Mouse (Mus musculus): ENCODE measurements around the gene Abce1.
"Not testable (repeated sequence)": the region's sequence is repeated elsewhere in the genome, so short reads cannot be mapped to it uniquely, and the experiment has no call there.

Gene Abce1

GRCm38 (mm10) chr8:79711064-79711961 is at the start of gene Abce1, which contains the start of gene Anapc10:
Gene Abce1 (minus strand): TSS chr8:79711740.
Gene Anapc10 (plus strand): TSS chr8:79711820.
- peak; percentile 98 to 99 for DNase-seq (ENCODE audit: low spot score in 2 of 2)

DNA sequence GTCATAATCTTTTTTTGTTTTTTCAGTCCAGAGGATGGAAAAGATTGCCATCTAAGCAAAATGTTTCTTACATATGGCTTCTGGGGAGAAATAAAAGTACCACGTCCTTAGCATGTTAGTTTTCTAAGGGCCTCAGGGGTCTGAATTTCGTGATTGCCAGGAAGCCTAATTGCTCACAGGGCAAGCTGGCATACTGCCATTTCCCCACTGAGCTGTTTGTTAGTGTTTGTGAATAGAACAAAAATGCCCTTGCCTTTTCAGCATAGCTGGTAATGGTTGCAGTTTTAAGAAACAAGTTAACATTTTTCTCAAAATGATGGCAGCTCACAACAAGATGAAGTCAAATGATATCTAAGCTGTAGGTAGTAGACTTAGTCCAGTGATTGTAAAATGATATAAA is 38.8 kb upstream of the Abce1 start:
- no peak for DNase-seq (ENCODE audit: low spot score in 2 of 2)

DNA sequence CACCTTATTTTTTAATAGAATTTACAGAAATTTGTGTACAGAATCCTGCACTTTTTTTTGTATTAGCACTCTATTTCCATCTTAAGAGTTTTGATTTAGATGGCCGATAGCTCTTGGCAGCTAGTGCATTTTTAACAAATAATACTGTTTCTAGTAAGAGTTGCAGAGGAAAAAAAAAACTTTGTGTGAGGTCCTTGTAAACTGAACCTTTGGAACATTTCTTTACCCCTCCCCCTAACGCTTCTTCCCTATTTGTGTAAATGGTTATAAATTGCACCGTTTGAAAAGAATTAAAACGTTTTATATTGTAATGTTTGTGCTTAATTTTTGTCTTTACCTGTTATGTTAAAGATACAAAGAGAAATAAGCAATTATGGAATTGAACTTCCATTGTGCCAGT is 37.1 kb upstream of the Abce1 start:
- no peak for DNase-seq (ENCODE audit: low spot score in 2 of 2)

DNA sequence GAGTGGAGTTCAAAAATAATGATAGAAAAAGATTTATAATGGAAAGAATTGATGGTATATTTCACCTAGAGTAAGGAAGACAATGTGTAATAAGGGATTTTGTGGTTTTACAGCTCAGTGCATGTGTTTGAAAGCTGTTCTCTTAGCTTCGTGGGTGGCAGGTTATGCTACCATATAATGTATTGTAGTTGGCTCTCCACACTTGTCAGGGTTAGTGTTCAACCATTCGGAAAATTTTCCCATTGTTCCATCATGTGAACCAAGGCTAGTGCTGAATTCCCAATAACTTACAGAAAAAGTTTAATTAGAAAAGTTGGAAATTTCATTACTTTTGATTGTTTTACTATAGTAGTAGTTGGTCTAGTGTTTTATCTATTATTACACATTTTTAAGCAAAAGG is 36.6 kb upstream of the Abce1 start:
- DNase-seq (ENCODE audit: low spot score in 2 of 2), result no peak

GRCm38 (mm10) chr8:79734304-79734703 is 22.8 kb upstream of the Abce1 start:
- no peak for DNase-seq (ENCODE audit: low spot score in 2 of 2)

- DNase-seq (ENCODE audit: low spot score in 2 of 2), result no peak
Measured at GRCm38 (mm10) chr8:79727900-79728299, 16.4 kb upstream of the Abce1 start.

DNA sequence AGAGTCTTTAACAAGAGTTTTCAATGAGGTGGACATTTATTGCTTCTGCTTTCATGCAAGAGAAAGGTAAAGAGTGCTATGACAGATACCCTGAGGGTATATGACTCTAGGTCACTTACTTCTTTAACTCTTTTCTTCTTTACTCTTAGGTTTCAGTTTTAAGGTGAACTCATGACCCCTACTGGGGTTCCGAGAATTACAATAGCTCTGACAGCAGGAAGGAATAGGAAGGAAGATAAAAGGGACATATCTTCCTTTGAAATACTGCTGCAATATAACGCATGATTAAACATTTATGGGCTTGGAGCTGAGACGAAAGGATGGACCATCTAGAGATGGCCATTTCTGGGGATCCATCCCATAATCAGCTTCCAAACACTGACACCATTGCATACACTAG is 13.0 kb upstream of the Abce1 start:
- DNase-seq (ENCODE audit: low spot score in 2 of 2), result no peak

- DNase-seq (ENCODE audit: low spot score in 2 of 2), result no peak
Measured at GRCm38 (mm10) chr8:79723308-79723707, 11.8 kb upstream of the Abce1 start.

DNA sequence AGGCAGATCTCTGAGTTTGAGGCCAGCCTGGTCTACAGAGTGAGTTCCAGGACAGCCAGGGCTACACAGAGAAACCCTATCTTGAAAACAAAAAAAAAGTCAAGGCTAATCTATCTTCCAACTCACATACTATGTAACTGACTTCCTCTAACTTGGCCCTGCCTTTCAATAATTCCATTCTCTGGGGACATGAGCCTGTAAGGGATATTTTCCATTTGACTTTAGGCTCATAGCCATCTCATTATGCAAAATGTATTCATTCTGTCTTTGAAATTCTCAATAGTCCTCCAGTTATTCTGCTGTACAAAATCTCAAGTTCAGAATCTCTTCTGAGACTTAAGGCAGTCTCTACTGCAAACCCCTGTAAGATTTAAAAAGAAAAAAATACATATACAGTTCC is 10.0 kb upstream of the Abce1 start:
- no peak for DNase-seq (ENCODE audit: low spot score in 2 of 2)

- no peak for DNase-seq (ENCODE audit: low spot score in 2 of 2)
Measured at GRCm38 (mm10) chr8:79712676-79713075, 1.1 kb upstream of the Abce1 start.

GRCm38 (mm10) chr8:79706687-79707086 is 4.9 kb downstream of the Abce1 start:
- no peak for DNase-seq (ENCODE audit: low spot score in 2 of 2)

- no peak for DNase-seq (ENCODE audit: low spot score in 2 of 2)
Measured at GRCm38 (mm10) chr8:79692531-79692930, 19.0 kb downstream of the Abce1 start.

DNA sequence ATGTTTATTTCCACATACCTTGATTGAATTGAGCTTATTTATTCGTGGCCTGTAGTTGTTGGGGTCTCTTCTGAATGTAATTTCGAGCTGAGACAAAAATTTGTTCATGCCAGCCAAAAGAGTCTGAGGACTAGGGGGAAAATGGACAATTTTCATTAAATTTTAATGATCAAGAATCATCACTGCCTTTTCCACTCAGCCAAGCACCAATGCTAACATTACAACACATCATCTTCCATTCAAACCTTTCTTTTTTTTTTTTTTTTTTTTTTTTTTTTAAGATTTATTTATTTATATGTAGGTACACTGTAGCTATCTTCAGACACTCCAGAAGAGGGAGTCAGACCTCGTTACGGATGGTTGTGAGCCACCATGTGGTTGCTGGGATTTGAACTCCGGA is 25.6 kb downstream of the Abce1 start:
- DNase-seq (ENCODE audit: low spot score in 2 of 2), result not testable (repeated sequence)

- no peak for DNase-seq (ENCODE audit: low spot score in 2 of 2)
Measured at GRCm38 (mm10) chr8:79680965-79681364, 30.6 kb downstream of the Abce1 start.

GRCm38 (mm10) chr8:79680555-79680954 is 31.0 kb downstream of the Abce1 start:
- peak; percentile 16 to 66 for DNase-seq (ENCODE audit: low spot score in 2 of 2)

GRCm38 (mm10) chr8:79680083-79680482 is 31.5 kb downstream of the Abce1 start:
- not testable (repeated sequence) for DNase-seq (ENCODE audit: low spot score in 2 of 2)

DNA sequence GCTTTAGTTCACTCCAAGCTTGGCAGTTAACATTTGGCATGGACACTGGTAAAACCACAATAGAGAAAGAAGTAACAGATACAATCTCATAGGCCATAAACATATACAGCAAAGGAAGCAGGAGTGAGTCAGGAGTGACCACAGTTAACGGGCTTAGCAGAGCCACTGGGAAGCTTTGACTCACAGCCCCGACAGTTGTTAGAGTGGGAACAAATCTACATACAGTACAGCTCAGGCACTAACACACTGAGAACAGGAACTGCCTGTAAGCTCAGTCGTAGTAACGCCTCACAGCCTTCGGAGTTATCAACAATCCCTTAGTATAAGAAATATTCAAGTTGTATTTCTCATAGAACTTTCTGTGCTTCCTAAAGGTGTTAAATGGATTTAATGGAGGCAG is 32.5 kb downstream of the Abce1 start:
- no peak for DNase-seq (ENCODE audit: low spot score in 2 of 2)

GRCm38 (mm10) chr8:79676461-79676860 is 35.1 kb downstream of the Abce1 start:
- DNase-seq (ENCODE audit: low spot score in 2 of 2), result no peak

GRCm38 (mm10) chr8:79658715-79659114 is 52.8 kb downstream of the Abce1 start:
- DNase-seq (ENCODE audit: low spot score in 2 of 2), result not testable (repeated sequence)

DNA sequence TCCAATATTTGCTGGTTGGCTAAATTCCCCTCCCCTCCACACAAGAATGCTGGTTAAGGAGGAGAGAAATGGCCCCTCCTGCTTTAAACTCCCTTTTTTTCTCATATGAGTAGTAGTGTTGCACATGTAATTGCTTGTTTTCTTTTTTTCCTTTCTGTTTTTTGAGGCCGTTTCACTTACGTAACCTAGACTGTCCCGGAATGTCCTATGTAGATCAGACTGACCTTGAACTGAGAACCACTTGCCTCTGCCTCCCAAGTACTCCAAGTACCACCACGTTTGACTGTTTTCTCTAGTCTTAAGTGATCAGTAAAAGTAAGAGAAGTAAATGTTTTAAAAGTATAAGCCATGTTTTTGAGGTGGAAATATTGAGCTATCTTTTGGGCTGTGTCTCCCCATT is 57.8 kb downstream of the Abce1 start:
- no peak for DNase-seq (ENCODE audit: low spot score in 2 of 2)

GRCm38 (mm10) chr8:79650158-79650814 is 61.3 kb downstream of the Abce1 start:
- DNase-seq (ENCODE audit: low spot score in 2 of 2), result peak; percentile 56 to 74

DNA sequence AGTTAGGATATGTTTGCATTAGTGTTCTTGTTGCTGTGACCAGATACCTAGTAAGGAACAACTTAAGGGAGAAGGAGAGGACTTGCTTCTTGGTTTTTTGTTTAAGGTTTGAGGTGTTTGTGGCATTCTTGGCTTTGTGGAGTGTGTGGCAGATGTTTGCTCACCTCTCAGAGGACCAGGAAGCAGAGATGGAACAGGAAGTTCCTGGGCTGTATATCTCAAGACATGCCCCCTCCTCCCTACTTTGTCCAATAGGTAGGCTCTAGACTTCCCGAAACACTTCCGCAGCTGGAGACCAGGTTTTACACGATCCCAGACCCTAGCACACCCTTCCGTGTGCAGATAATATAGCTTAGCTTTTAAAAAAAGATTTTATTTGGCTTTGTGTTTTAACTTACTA is 62.0 kb downstream of the Abce1 start:
- DNase-seq (ENCODE audit: low spot score in 2 of 2), result no peak

- no peak for DNase-seq (ENCODE audit: low spot score in 2 of 2)
Measured at GRCm38 (mm10) chr8:79641119-79641518, 70.4 kb downstream of the Abce1 start.
